Mouse (Mus musculus) midbrain, embryonic 12.5 days (tissue): ENCODE data around the gene Eftud2. TPM values are rescaled to one million over a fixed set of nuclear protein-coding genes. Genes with fewer than 3 reads are reported as not detected.

Source experiments
- ATAC-seq: fragments of 200-750 bp; cut with Nextera tagmentation; 2 replicates; pipeline ENCODE4 v1.8.0; 2017; ENCODE audit warnings: low read depth, moderate TSS enrichment, moderate library complexity; ENCODE audit not compliant: low FRiP score
- H3K27ac ChIP-seq: fragments of 300-500 bp; sonication (generic); replicated peaks from 2 replicates; pipeline ENCODE4 v1.5.1; 2016; ENCODE audit warnings: mild to moderate bottlenecking
- H3K27me3 ChIP-seq: fragments of 300-500 bp; sonication (generic); 2 replicates; pipeline ENCODE4 v1.6.1; 2016; ENCODE audit warnings: mild to moderate bottlenecking
- H3K36me3 ChIP-seq: fragments of 300-500 bp; sonication (generic); 2 replicates; pipeline ENCODE4 v1.6.1; 2016
- H3K4me1 ChIP-seq: fragments of 300-500 bp; sonication (generic); 2 replicates; pipeline ENCODE4 v1.6.1; 2016
- H3K4me2 ChIP-seq: fragments of 300-500 bp; sonication (generic); replicated peaks from 2 replicates; pipeline ENCODE4 v1.6.1; 2016; ENCODE audit warnings: mild to moderate bottlenecking, moderate library complexity
- H3K4me3 ChIP-seq: fragments of 300-500 bp; sonication (generic); 2 replicates; pipeline ENCODE4 v1.5.1; 2016; ENCODE audit warnings: mild to moderate bottlenecking
- H3K9ac ChIP-seq: fragments of 300-500 bp; sonication (generic); replicated peaks from 2 replicates; pipeline ENCODE4 v1.6.1; 2016; ENCODE audit warnings: mild to moderate bottlenecking, moderate library complexity
- H3K9me3 ChIP-seq: fragments of 300-500 bp; sonication (generic); 2 replicates; pipeline ENCODE4 v1.6.1; 2016; ENCODE audit warnings: mild to moderate bottlenecking
- WGBS: fragments of 180-500 bp; shearing (Covaris S2); methylation state at CpG from one replicate; pipeline ENCODE4 v1.1.7; 2016; 5-methylcytosine and 5-hydroxymethylcytosine counted together
- polyA plus RNA-seq: library from polyadenylated mRNA; unstranded; fragments of >200 nt; fragmentation: Nextera tagmentation; extraction: Ambion mirVana; gene quantifications from 2 replicates; pipeline ENCODE4 v1.2.1, GENCODE M21; 2016

Eftud2 gene
- polyA plus RNA-seq, 1 experiment from 2014 or later: 242 TPM

- Histone ChIP-seq H3K36me3 (peaks cover 31% of the 10 kb centered on the region), H3K27me3 (0 out of 2 replicates have a peak, but pooled peaks cover 3% of the 10 kb centered on the region), H3K9me3 (no peaks in the 10 kb centered on the region), H3K4me2 (no peak overlapping the region), H3K27ac (no peak overlapping the region), H3K4me3 (no peak overlapping the region), H3K9ac (no peak overlapping the region), H3K4me1 (no peaks in the 10 kb centered on the region)
- no peak for ATAC-seq
- WGBS: 87% methylated on average over 10 of the region's 10 CpGs
These were observed 46.6 kb downstream of the Eftud2 start for GRCm38 (mm10) chr11:102834219-102834618.

GRCm38 (mm10) chr11:102832700-102833297 lies 48.0 kb downstream of the Eftud2 start:
- Histone ChIP-seq H3K9ac (no peak overlapping the region), H3K4me3 (no peak overlapping the region), H3K4me1 (no peaks in the 10 kb centered on the region), H3K36me3 (peaks cover 17% of the 10 kb centered on the region), H3K27ac (no peak overlapping the region), H3K27me3 (0 out of 2 replicates have a peak, but pooled peaks cover 3% of the 10 kb centered on the region), H3K4me2 (no peak overlapping the region), H3K9me3 (no peaks in the 10 kb centered on the region)
- 71% methylated on average over 18 of the region's 18 CpGs for WGBS
- no peak for ATAC-seq

- H3K4me1 ChIP-seq: no peaks in the 10 kb centered on the region
- no peak for ATAC-seq
- no peak overlapping the region for H3K9ac ChIP-seq
- no peaks in the 10 kb centered on the region for H3K36me3 ChIP-seq
- no peak overlapping the region for H3K27ac ChIP-seq
- 0 out of 2 replicates have a peak, but pooled peaks cover 3% of the 10 kb centered on the region for H3K27me3 ChIP-seq
- WGBS: 84% methylated on average over 4 of the region's 4 CpGs
- H3K4me2 ChIP-seq: no peak overlapping the region
- H3K9me3 ChIP-seq: no peaks in the 10 kb centered on the region
- no peak overlapping the region for H3K4me3 ChIP-seq
These were observed 50.5 kb downstream of the Eftud2 start for GRCm38 (mm10) chr11:102830276-102830675.

DNA sequence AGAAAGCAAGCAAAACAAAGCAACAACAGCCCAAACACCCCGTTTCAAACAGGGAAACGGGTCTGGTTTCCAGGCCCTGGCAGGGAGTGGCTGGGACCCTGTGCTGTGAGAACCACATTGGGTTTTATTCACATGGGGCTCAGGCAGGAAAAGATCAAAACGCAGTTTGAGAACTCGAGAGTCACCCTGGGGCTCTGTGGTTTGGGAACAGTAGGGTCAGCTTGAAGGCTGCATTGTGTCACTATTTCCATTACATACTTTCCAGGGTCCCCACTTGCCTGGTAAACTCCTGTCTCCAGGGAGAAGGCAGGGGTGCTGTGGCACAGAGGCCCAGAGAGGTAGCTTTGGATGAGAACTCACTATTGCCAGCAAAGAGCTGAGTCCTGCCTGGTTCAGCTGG lies 53.7 kb downstream of the Eftud2 start:
- Histone ChIP-seq H3K9ac (no peak overlapping the region), H3K27me3 (0 out of 2 replicates have a peak, but pooled peaks cover 6% of the 10 kb centered on the region), H3K4me3 (no peak overlapping the region), H3K9me3 (no peaks in the 10 kb centered on the region), H3K4me1 (no peaks in the 10 kb centered on the region), H3K27ac (no peak overlapping the region), H3K36me3 (no peaks in the 10 kb centered on the region), H3K4me2 (no peak overlapping the region)
- WGBS: 59% methylated on average over 4 of the region's 4 CpGs
- ATAC-seq: no peak

DNA sequence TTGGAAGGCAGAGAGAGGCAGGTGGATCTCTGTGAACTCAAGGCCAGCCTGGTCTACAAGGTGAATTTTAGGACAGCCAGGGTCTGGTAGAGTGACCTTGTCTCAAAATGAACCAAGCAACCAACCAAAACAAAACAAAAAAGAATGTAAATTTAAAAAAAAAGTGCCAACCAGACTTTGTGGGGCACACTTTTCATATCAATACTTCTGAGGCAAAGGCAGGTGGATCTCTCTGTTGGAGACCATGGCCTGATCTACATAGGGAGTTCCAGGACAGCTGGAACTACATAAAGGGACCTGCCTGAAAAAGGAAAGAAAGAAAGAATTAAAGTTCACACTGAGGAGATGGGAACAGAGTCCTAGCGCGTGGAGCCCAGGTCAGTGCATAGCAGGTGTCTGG lies 54.3 kb downstream of the Eftud2 start:
- no peak overlapping the region for H3K4me3 ChIP-seq
- ATAC-seq: no peak
- H3K4me1 ChIP-seq: no peaks in the 10 kb centered on the region
- no peak overlapping the region for H3K9ac ChIP-seq
- H3K4me2 ChIP-seq: no peak overlapping the region
- H3K27me3 ChIP-seq: 0 out of 2 replicates have a peak, but pooled peaks cover 8% of the 10 kb centered on the region
- no peak overlapping the region for H3K27ac ChIP-seq
- H3K9me3 ChIP-seq: no peaks in the 10 kb centered on the region
- 68% methylated on average over 2 of the region's 2 CpGs for WGBS
- no peaks in the 10 kb centered on the region for H3K36me3 ChIP-seq

DNA sequence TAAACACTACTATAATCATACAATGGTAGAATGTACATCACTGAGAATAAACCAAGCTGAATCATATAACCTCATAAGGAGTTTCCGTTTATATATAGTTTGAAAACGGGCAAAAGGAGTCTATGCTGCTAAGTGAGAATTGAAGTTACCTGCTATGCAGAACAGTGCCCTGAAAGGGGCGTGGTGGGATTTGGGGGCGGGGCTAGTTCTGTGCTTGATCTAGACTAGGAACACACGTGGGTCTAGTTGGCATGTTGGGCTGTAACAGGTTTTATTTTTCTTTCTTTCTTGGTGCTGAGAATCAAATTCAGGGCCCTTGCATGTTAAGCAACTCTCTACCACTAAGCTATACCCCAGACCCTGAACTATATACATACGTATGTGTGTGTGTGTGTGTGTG lies 59.6 kb downstream of the Eftud2 start:
- no peak overlapping the region for H3K27ac ChIP-seq
- no peak overlapping the region for H3K9ac ChIP-seq
- H3K36me3 ChIP-seq: no peaks in the 10 kb centered on the region
- peaks cover 19% of the 10 kb centered on the region for H3K4me1 ChIP-seq
- H3K9me3 ChIP-seq: no peaks in the 10 kb centered on the region
- ATAC-seq: no peak
- H3K27me3 ChIP-seq: peaks cover 14% of the 10 kb centered on the region
- no peak overlapping the region for H3K4me3 ChIP-seq
- no peak overlapping the region for H3K4me2 ChIP-seq
- WGBS: 63% methylated on average over 6 of the region's 6 CpGs

- no peak overlapping the region for H3K9ac ChIP-seq
- no peaks in the 10 kb centered on the region for H3K36me3 ChIP-seq
- H3K4me3 ChIP-seq: no peak overlapping the region
- H3K4me2 ChIP-seq: no peak overlapping the region
- H3K4me1 ChIP-seq: peaks cover 25% of the 10 kb centered on the region
- H3K27ac ChIP-seq: no peak overlapping the region
- peaks cover 14% of the 10 kb centered on the region for H3K27me3 ChIP-seq
- H3K9me3 ChIP-seq: no peaks in the 10 kb centered on the region
- no peak for ATAC-seq
- 3% methylated on average over 3 of the region's 3 CpGs for WGBS
These were observed 60.4 kb downstream of the Eftud2 start for GRCm38 (mm10) chr11:102820432-102820831.

GRCm38 (mm10) chr11:102819783-102820385 lies 60.9 kb downstream of the Eftud2 start:
- H3K36me3 ChIP-seq: no peaks in the 10 kb centered on the region
- peak overlapping the region; percentile 64 for H3K4me2 ChIP-seq
- no peak for ATAC-seq
- 7% methylated on average over 14 of the region's 14 CpGs for WGBS
- H3K27ac ChIP-seq: peak overlapping the region; percentile 94; the same call in 1 of the 2 replicates
- H3K27me3 ChIP-seq: peaks cover 14% of the 10 kb centered on the region
- peaks cover 28% of the 10 kb centered on the region for H3K4me1 ChIP-seq
- peak overlapping the region; percentile 95 for H3K4me3 ChIP-seq
- H3K9me3 ChIP-seq: no peaks in the 10 kb centered on the region
- no peak overlapping the region for H3K9ac ChIP-seq

DNA sequence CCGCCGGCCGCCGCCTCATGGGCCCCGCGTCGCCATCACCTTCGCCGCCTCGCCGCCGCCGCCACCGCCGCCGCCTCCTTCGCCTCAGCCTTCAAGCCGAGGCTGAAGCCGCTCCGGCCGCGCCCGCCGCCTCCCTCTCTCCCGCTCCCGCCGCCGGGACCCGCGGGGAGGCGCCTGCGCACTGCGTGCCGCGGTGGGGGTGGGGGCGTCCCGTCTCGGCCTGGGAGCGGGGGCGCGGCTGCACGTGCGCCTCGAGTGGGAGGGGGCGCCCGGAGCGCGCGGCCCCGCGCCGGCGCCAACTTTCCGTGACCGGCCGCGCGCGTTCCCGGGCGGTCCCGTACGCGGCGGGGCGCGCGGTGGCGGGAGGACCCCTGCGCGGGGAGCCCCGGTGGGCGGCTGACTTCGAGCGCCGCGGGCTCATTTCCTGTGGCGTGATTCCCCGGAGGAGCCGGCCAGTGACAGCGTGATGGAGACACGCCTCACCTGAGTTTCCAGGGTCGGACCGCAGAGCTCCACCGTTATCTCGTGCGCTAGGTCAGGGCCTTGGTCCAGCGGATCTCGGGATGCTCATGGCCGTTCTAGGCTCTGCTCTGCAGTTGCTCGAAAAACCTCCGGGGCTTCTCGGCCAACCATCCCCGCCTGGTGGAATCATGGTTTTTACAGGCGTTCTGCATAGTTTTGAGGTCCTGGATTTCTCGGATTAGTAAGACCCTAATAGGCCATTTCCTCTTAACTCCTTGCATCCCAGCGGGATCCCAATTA lies 61.6 kb downstream of the Eftud2 start, which contains the start of gene Gjc1:
Gjc1 (minus strand) TSS at position 680 of the 762 bp plus-strand sequence.
- peak; percentile 92 for ATAC-seq
- Histone ChIP-seq H3K9me3 (no peaks in the 10 kb centered on the region), H3K4me2 (peak within 1 kb of the TSS; percentile 64), H3K27ac (peak within 1 kb of the TSS; percentile 94), H3K9ac (peak within 1 kb of the TSS; percentile 97), H3K4me3 (peak within 1 kb of the TSS; percentile 95), H3K4me1 (peaks cover 31% of the 10 kb centered on the region), H3K27me3 (peaks cover 14% of the 10 kb centered on the region), H3K36me3 (no peaks in the 10 kb centered on the region)
- under 1% methylated on average over 64 of the region's 97 CpGs for WGBS

DNA sequence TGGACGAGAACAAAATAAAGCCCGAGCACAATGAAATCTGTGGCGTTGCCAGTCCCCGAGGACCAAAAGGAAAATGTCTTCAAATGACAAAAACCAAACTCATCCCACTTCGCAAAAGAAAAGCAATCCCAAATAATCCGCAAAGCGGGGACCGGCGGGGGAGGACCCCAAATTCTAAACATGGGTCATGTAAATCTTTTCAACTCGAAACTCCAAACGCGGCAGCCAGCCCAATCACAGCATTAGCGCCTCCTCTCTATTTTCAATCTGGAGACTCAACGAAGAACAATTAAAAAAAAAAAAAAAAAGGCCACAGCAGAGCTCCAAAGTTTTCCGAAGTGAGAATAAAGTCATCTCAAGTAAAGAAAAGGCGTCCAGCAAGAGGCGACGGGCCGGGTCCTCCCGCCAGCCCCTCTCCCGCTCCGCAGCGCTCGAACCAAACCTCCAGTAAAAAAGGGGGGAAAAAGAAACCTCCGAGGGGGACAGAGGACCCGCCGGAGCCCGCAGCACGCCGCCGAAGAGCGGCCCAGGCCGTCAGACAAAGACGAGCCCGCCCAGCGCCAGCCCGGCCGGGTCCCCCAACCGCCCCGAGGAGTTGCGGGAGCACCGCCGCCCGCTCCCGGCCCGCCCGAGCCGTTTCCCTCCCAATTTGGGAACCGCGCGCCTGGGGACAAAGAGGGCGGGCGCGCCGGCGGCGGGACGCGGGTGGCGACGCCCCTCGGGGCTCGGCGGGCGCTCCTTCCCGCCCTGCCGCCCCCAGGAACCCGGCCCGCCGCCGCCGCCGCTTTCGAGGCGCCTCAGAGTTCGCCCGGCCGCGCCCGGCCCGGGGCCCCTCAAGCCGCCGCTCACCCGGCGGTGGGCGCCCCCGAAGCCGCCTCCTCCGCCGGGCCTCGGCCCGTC lies 62.4 kb downstream of the Eftud2 start:
- Histone ChIP-seq H3K36me3 (no peaks in the 10 kb centered on the region), H3K27ac (peak overlapping the region; percentile 94), H3K4me1 (peaks cover 31% of the 10 kb centered on the region), H3K4me3 (peak overlapping the region; percentile 95), H3K9ac (peak overlapping the region; percentile 97), H3K27me3 (peaks cover 14% of the 10 kb centered on the region), H3K4me2 (peak overlapping the region; percentile 64), H3K9me3 (no peaks in the 10 kb centered on the region)
- under 1% methylated on average over 67 of the region's 92 CpGs for WGBS
- peak; percentile 72 for ATAC-seq

- H3K36me3 ChIP-seq: 0 out of 2 replicates have a peak, but pooled peaks cover 4% of the 10 kb centered on the region
- no peak for ATAC-seq
- H3K4me2 ChIP-seq: no peak overlapping the region
- no peaks in the 10 kb centered on the region for H3K27me3 ChIP-seq
- H3K4me3 ChIP-seq: no peak overlapping the region
- H3K9me3 ChIP-seq: no peaks in the 10 kb centered on the region
- peaks cover 31% of the 10 kb centered on the region for H3K4me1 ChIP-seq
- no peak overlapping the region for H3K27ac ChIP-seq
- H3K9ac ChIP-seq: no peak overlapping the region
These were observed 65.9 kb downstream of the Eftud2 start for GRCm38 (mm10) chr11:102814881-102815280.
